Mouse (Mus musculus) limb, embryonic 13.5 days (tissue): Measurements from ENCODE around the gene Prex1. TPM values are rescaled to one million over a fixed set of nuclear protein-coding genes. Genes with fewer than 3 reads are reported as not detected.
A peak's percentile ranks its signal among the peaks of the same experiment; 100 is the strongest.

ENCODE experiments used
- ATAC-seq: fragments of 200-750 bp; cut with Nextera tagmentation; 2 replicates; pipeline ENCODE4 v1.8.0; 2017; ENCODE audit warnings: low read depth, moderate number of reproducible peaks, moderate TSS enrichment; ENCODE audit not compliant: low FRiP score
- H3K27ac ChIP-seq: fragments of 300-500 bp; sonication (generic); 2 replicates; pipeline ENCODE4 v1.5.1; 2015; ENCODE audit warnings: inconsistent platforms, mild to moderate bottlenecking, moderate library complexity
- H3K27me3 ChIP-seq: fragments of 300-500 bp; sonication (generic); 2 replicates; pipeline ENCODE4 v1.6.1; 2015; ENCODE audit warnings: mild to moderate bottlenecking, inconsistent platforms
- H3K36me3 ChIP-seq: fragments of 300-500 bp; sonication (generic); 2 replicates; pipeline ENCODE4 v1.6.1; 2015; ENCODE audit warnings: inconsistent platforms, mild to moderate bottlenecking, moderate library complexity
- H3K4me1 ChIP-seq: fragments of 300-500 bp; sonication (generic); 2 replicates; pipeline ENCODE4 v1.6.1; 2015; ENCODE audit warnings: inconsistent platforms
- H3K4me2 ChIP-seq: fragments of 300-500 bp; sonication (generic); replicated peaks from 2 replicates; pipeline ENCODE4 v1.6.1; 2015; ENCODE audit warnings: inconsistent platforms, mild to moderate bottlenecking, moderate library complexity
- H3K4me3 ChIP-seq: fragments of 300-500 bp; sonication (generic); 2 replicates; pipeline ENCODE4 v1.5.1; 2015; ENCODE audit warnings: moderate library complexity, mild to moderate bottlenecking, inconsistent platforms
- H3K9ac ChIP-seq: fragments of 300-500 bp; sonication (generic); 2 replicates; pipeline ENCODE4 v1.6.1; 2015; ENCODE audit warnings: mild to moderate bottlenecking, inconsistent platforms
- H3K9me3 ChIP-seq: fragments of 300-500 bp; sonication (generic); 2 replicates; pipeline ENCODE4 v1.6.1; 2016; ENCODE audit warnings: inconsistent platforms
- WGBS: fragments of 180-500 bp; shearing (Covaris S2); methylation state at CpG from one replicate; pipeline ENCODE4 v1.1.7; 2015; 5-methylcytosine and 5-hydroxymethylcytosine counted together
- polyA plus RNA-seq: library from polyadenylated mRNA; unstranded; fragments of >200 nt; fragmentation: Nextera tagmentation; extraction: Ambion mirVana; gene quantifications from 2 replicates; pipeline ENCODE4 v1.2.1, GENCODE M21; 2015

Prex1 gene
- polyA plus RNA-seq, 1 experiment from 2014 or later = 19.4 TPM

- Histone ChIP-seq H3K4me3 (no peak overlapping the region), H3K27ac (no peak overlapping the region), H3K9ac (no peak overlapping the region), H3K9me3 (no peaks in the 10 kb centered on the region; the same call in 1 of the 2 replicates), H3K27me3 (no peaks in the 10 kb centered on the region), H3K4me2 (no peak overlapping the region), H3K36me3 (peaks cover 34% of the 10 kb centered on the region), H3K4me1 (peaks cover 13% of the 10 kb centered on the region)
- 88% methylated on average over 6 of the region's 6 CpGs for WGBS
- no peak for ATAC-seq
Measured at GRCm38 (mm10) chr2:166622079-166622478, 91.6 kb downstream of the Prex1 start.

- Histone ChIP-seq H3K27ac (no peak overlapping the region), H3K9me3 (no peaks in the 10 kb centered on the region; the same call in 1 of the 2 replicates), H3K4me3 (no peak overlapping the region), H3K4me1 (peaks cover 13% of the 10 kb centered on the region), H3K9ac (no peak overlapping the region), H3K4me2 (no peak overlapping the region), H3K27me3 (no peaks in the 10 kb centered on the region), H3K36me3 (peaks cover 27% of the 10 kb centered on the region)
- ATAC-seq = no peak
- 64% methylated on average over 20 of the region's 20 CpGs for WGBS
Measured at GRCm38 (mm10) chr2:166620529-166621466, 92.8 kb downstream of the Prex1 start.

GRCm38 (mm10) chr2:166619906-166620490 is 93.6 kb downstream of the Prex1 start:
- Histone ChIP-seq H3K27me3 (no peaks in the 10 kb centered on the region), H3K27ac (no peak overlapping the region), H3K4me1 (peaks cover 13% of the 10 kb centered on the region), H3K4me3 (no peak overlapping the region), H3K4me2 (no peak overlapping the region), H3K36me3 (peaks cover 27% of the 10 kb centered on the region), H3K9ac (no peak overlapping the region), H3K9me3 (no peaks in the 10 kb centered on the region; the same call in 1 of the 2 replicates)
- ATAC-seq = no peak
- 68% methylated on average over 10 of the region's 10 CpGs for WGBS

- peaks cover 13% of the 10 kb centered on the region for H3K4me1 ChIP-seq
- H3K4me2 ChIP-seq = no peak overlapping the region
- no peak for ATAC-seq
- H3K27ac ChIP-seq = no peak overlapping the region
- no peak overlapping the region for H3K4me3 ChIP-seq
- no peak overlapping the region for H3K9ac ChIP-seq
- no peaks in the 10 kb centered on the region for H3K27me3 ChIP-seq
- peaks cover 30% of the 10 kb centered on the region for H3K36me3 ChIP-seq
- 89% methylated on average over 5 of the region's 5 CpGs for WGBS
- no peaks in the 10 kb centered on the region; the same call in 1 of the 2 replicates for H3K9me3 ChIP-seq
Measured at GRCm38 (mm10) chr2:166619270-166619669, 94.4 kb downstream of the Prex1 start.

- H3K27ac ChIP-seq = no peak overlapping the region
- no peak overlapping the region for H3K4me2 ChIP-seq
- ATAC-seq = no peak
- H3K4me3 ChIP-seq = no peak overlapping the region
- H3K27me3 ChIP-seq = no peaks in the 10 kb centered on the region
- peaks cover 38% of the 10 kb centered on the region for H3K36me3 ChIP-seq
- no peak overlapping the region for H3K9ac ChIP-seq
- 90% methylated on average over 5 of the region's 5 CpGs for WGBS
- peaks cover under 1% of the 10 kb centered on the region for H3K4me1 ChIP-seq
- no peaks in the 10 kb centered on the region; the same call in 1 of the 2 replicates for H3K9me3 ChIP-seq
Measured at GRCm38 (mm10) chr2:166617706-166618105, 95.9 kb downstream of the Prex1 start.

- WGBS = 77% methylated on average over 2 of the region's 2 CpGs
Measured at GRCm38 (mm10) chr2:166615338-166616075, 98.1 kb downstream of the Prex1 start.

GRCm38 (mm10) chr2:166610271-166610670 is 103.4 kb downstream of the Prex1 start:
- Histone ChIP-seq H3K4me2 (no peak overlapping the region), H3K9ac (no peak overlapping the region), H3K27me3 (no peaks in the 10 kb centered on the region), H3K4me1 (peaks cover 44% of the 10 kb centered on the region), H3K9me3 (no peaks in the 10 kb centered on the region), H3K36me3 (peaks cover 13% of the 10 kb centered on the region), H3K27ac (no peak overlapping the region), H3K4me3 (no peak overlapping the region)
- no peak for ATAC-seq
- 84% methylated on average over 5 of the region's 5 CpGs for WGBS

More at GRCm38 (mm10) chr2:166615338-166616075, 98.1 kb downstream of the Prex1 start:
- peaks cover 37% of the 10 kb centered on the region for H3K36me3 ChIP-seq
- no peaks in the 10 kb centered on the region; the same call in 1 of the 2 replicates for H3K9me3 ChIP-seq
- no peaks in the 10 kb centered on the region for H3K4me1 ChIP-seq
- H3K27me3 ChIP-seq = no peaks in the 10 kb centered on the region
- H3K4me2 ChIP-seq = no peak overlapping the region
- H3K27ac ChIP-seq = no peak overlapping the region
- H3K4me3 ChIP-seq = no peak overlapping the region
- ATAC-seq = no peak
- H3K9ac ChIP-seq = no peak overlapping the region

GRCm38 (mm10) chr2:166608509-166608908 is 105.1 kb downstream of the Prex1 start:
- 13% methylated on average over 8 of the region's 8 CpGs for WGBS
- H3K4me3 ChIP-seq = no peak overlapping the region
- no peaks in the 10 kb centered on the region for H3K9me3 ChIP-seq
- H3K4me2 ChIP-seq = no peak overlapping the region
- H3K4me1 ChIP-seq = peaks cover 49% of the 10 kb centered on the region
- no peak overlapping the region for H3K9ac ChIP-seq
- ATAC-seq = peak; percentile 64
- no peaks in the 10 kb centered on the region for H3K27me3 ChIP-seq
- H3K27ac ChIP-seq = no peak overlapping the region; the same call in 1 of the 2 replicates
- H3K36me3 ChIP-seq = peaks cover 8% of the 10 kb centered on the region

- Histone ChIP-seq H3K4me2 (no peak overlapping the region), H3K9ac (no peak overlapping the region), H3K4me3 (no peak overlapping the region), H3K27ac (no peak overlapping the region), H3K27me3 (no peaks in the 10 kb centered on the region), H3K9me3 (no peaks in the 10 kb centered on the region), H3K4me1 (peaks cover 49% of the 10 kb centered on the region), H3K36me3 (peaks cover 11% of the 10 kb centered on the region; the same call in 1 of the 2 replicates)
- ATAC-seq = no peak
- WGBS = 66% methylated on average over 17 of the region's 17 CpGs
Measured at GRCm38 (mm10) chr2:166606481-166607245, 107.0 kb downstream of the Prex1 start.

GRCm38 (mm10) chr2:166606053-166606452 is 107.6 kb downstream of the Prex1 start:
- 0 out of 2 replicates have a peak overlapping the region, but pooled peaks have one; percentile 11 for H3K27ac ChIP-seq
- no peak overlapping the region for H3K4me3 ChIP-seq
- H3K9me3 ChIP-seq = no peaks in the 10 kb centered on the region
- H3K4me2 ChIP-seq = no peak overlapping the region
- 0 out of 2 replicates have a peak overlapping the region, but pooled peaks have one; percentile 45 for H3K9ac ChIP-seq
- no peak for ATAC-seq
- WGBS = 48% methylated on average over 6 of the region's 6 CpGs
- H3K4me1 ChIP-seq = peaks cover 49% of the 10 kb centered on the region
- H3K27me3 ChIP-seq = no peaks in the 10 kb centered on the region
- peaks cover 17% of the 10 kb centered on the region for H3K36me3 ChIP-seq

GRCm38 (mm10) chr2:166605164-166605831 is 108.3 kb downstream of the Prex1 start:
- Histone ChIP-seq H3K27me3 (no peaks in the 10 kb centered on the region), H3K4me1 (peaks cover 49% of the 10 kb centered on the region), H3K27ac (no peak overlapping the region), H3K4me3 (no peak overlapping the region), H3K9me3 (no peaks in the 10 kb centered on the region), H3K4me2 (no peak overlapping the region), H3K36me3 (peaks cover 18% of the 10 kb centered on the region), H3K9ac (peak overlapping the region; percentile 45; the same call in 1 of the 2 replicates)
- ATAC-seq = no peak
- 28% methylated on average over 12 of the region's 12 CpGs for WGBS
